Mouse (Mus musculus) heart, embryonic 10.5 days (tissue): Measurements from ENCODE around the gene Rps21. TPM values are rescaled to one million over a fixed set of nuclear protein-coding genes. Genes with fewer than 3 reads are reported as not detected.

Source experiments
- microRNA-seq: library from miRNA; unstranded; fragments of <30 nt; microRNA quantifications from one replicate; pipeline ENCODE4, GENCODE M21; 2017
- polyA plus RNA-seq: library from polyadenylated mRNA; unstranded; fragments of >200 nt; fragmentation: Nextera tagmentation; extraction: Ambion mirVana; gene quantifications from 2 replicates; pipeline ENCODE4 v1.2.1, GENCODE M21; 2016

Gene Rps21
- polyA plus RNA-seq, 1 experiment from 2014 or later: 360 TPM

Small RNAs within 50 kb of the gene (microRNA-seq; reads per million reads assigned to microRNA genes)
- 1.5 reads per million for gene Mir3091

Other genes with a start within 250 kb of the Rps21 start
- gene Lsm14b, start 232.4 kb upstream of the Rps21 start, polyA plus RNA-seq: 4.0 and 4.9 TPM in 2 replicates
- 567 and 701 TPM in 2 replicates for gene Psma7, start 214.9 kb upstream of the Rps21 start, polyA plus RNA-seq
- gene Ss18l1, start 214.9 kb upstream of the Rps21 start, polyA plus RNA-seq: 3.5 and 4.4 TPM in 2 replicates
- gene Mtg2, start 186.8 kb upstream of the Rps21 start, polyA plus RNA-seq: 28.2 and 29.7 TPM in 2 replicates
- gene Hrh3, start 152.9 kb upstream of the Rps21 start, polyA plus RNA-seq: 0.10 TPM in 1 of 2 replicates, not detected in the other
- gene Osbpl2, start 138.1 kb upstream of the Rps21 start, polyA plus RNA-seq: 29.7 and 38.0 TPM in 2 replicates
- gene Adrm1, start 85.9 kb upstream of the Rps21 start, polyA plus RNA-seq: 202 and 240 TPM in 2 replicates
- 23.6 and 30.8 TPM in 2 replicates for gene Lama5, start 31.5 kb upstream of the Rps21 start, polyA plus RNA-seq
- gene Cables2, start 16.1 kb downstream of the Rps21 start, polyA plus RNA-seq: 12.4 and 13.1 TPM in 2 replicates
- 0.16 and 0.68 TPM in 2 replicates for gene Rbbp8nl, start 32.5 kb downstream of the Rps21 start, polyA plus RNA-seq
- 34.7 and 41.3 TPM in 2 replicates for gene Gata5, start 77.3 kb downstream of the Rps21 start, polyA plus RNA-seq
- gene Slco4a1, start 198.9 kb downstream of the Rps21 start, polyA plus RNA-seq: 0.59 and 0.60 TPM in 2 replicates
- 0.12 and 0.26 TPM in 2 replicates for gene Ntsr1, start 242.6 kb downstream of the Rps21 start, polyA plus RNA-seq